Mouse (Mus musculus): ENCODE results near the gene Mettl13. TPM values are rescaled to one million over a fixed set of nuclear protein-coding genes. Genes with fewer than 3 reads are reported as not detected.
A peak's percentile ranks its signal among the peaks of the same experiment; 100 is the strongest.

Mettl13 gene
- polyA plus RNA-seq, 1 experiment from 2014 or later, result 15.7 TPM

GRCm38 (mm10) chr1:162570931-162571601 lies 22.7 kb upstream of the Mettl13 start:
- Histone ChIP-seq H3K9ac (ENCODE audit: low read depth, low read length) (peak overlapping the region; percentile 96), H3K4me2 (ENCODE audit: low read length) (peak overlapping the region; percentile 74), H3K27me3 (replicated peaks; ENCODE audit: control insufficient read depth, insufficient read depth, low read length) (no peaks in the 10 kb centered on the region), H3K9me3 (ENCODE audit: control insufficient read depth, low read length) (no peaks in the 10 kb centered on the region), H3K36me3 (ENCODE audit: control insufficient read depth, insufficient read depth, low read length) (peaks cover 10% of the 10 kb centered on the region), H3K27ac (ENCODE audit: low read depth, low read length) (peak overlapping the region; percentile 97), H3K4me1 (ENCODE audit: control insufficient read depth, insufficient read depth, low read depth, low read length) (peaks cover 8% of the 10 kb centered on the region), H3K4me3 (ENCODE audit: low read length) (peak overlapping the region; percentile 100)
- under 1% methylated on average over 45 of the region's 46 CpGs for WGBS
- peak; percentile 19 for ATAC-seq

- Histone ChIP-seq H3K9me3 (ENCODE audit: control insufficient read depth, low read length) (no peaks in the 10 kb centered on the region), H3K4me3 (ENCODE audit: low read length) (peak within 1 kb of the TSS; percentile 100), H3K36me3 (ENCODE audit: control insufficient read depth, insufficient read depth, low read length) (peaks cover 8% of the 10 kb centered on the region), H3K27ac (ENCODE audit: low read depth, low read length) (peak within 1 kb of the TSS; percentile 97), H3K4me2 (ENCODE audit: low read length) (peak within 1 kb of the TSS; percentile 74), H3K27me3 (replicated peaks; ENCODE audit: control insufficient read depth, insufficient read depth, low read length) (no peaks in the 10 kb centered on the region), H3K9ac (ENCODE audit: low read depth, low read length) (peak within 1 kb of the TSS; percentile 96), H3K4me1 (ENCODE audit: control insufficient read depth, insufficient read depth, low read depth, low read length) (peaks cover 8% of the 10 kb centered on the region)
- ATAC-seq, result peak; percentile 99
- WGBS, result 0% methylated on average over 35 of the region's 43 CpGs
Observed at GRCm38 (mm10) chr1:162570260-162570748, 22.0 kb upstream of the Mettl13 start, which contains the start of gene Vamp4. Gene Vamp4, plus strand, starts transcription at chr1:162570515.

GRCm38 (mm10) chr1:162567351-162567750 lies 19.0 kb upstream of the Mettl13 start:
- Histone ChIP-seq H3K27me3 (replicated peaks; ENCODE audit: control insufficient read depth, insufficient read depth, low read length) (no peaks in the 10 kb centered on the region), H3K4me1 (ENCODE audit: control insufficient read depth, insufficient read depth, low read depth, low read length) (peaks cover 8% of the 10 kb centered on the region), H3K9ac (ENCODE audit: low read depth, low read length) (no peak overlapping the region), H3K4me3 (ENCODE audit: low read length) (no peak overlapping the region), H3K36me3 (ENCODE audit: control insufficient read depth, insufficient read depth, low read length) (no peaks in the 10 kb centered on the region), H3K9me3 (ENCODE audit: control insufficient read depth, low read length) (no peaks in the 10 kb centered on the region), H3K4me2 (ENCODE audit: low read length) (no peak overlapping the region), H3K27ac (ENCODE audit: low read depth, low read length) (no peak overlapping the region)
- ATAC-seq, result no peak
- WGBS, result 56% methylated on average over 3 of the region's 3 CpGs

GRCm38 (mm10) chr1:162564992-162565391 lies 16.6 kb upstream of the Mettl13 start:
- Histone ChIP-seq H3K9me3 (ENCODE audit: control insufficient read depth, low read length) (no peaks in the 10 kb centered on the region), H3K27ac (ENCODE audit: low read depth, low read length) (no peak overlapping the region), H3K4me1 (ENCODE audit: control insufficient read depth, insufficient read depth, low read depth, low read length) (peaks cover 3% of the 10 kb centered on the region), H3K36me3 (ENCODE audit: control insufficient read depth, insufficient read depth, low read length) (no peaks in the 10 kb centered on the region), H3K4me2 (ENCODE audit: low read length) (no peak overlapping the region), H3K4me3 (ENCODE audit: low read length) (no peak overlapping the region), H3K9ac (ENCODE audit: low read depth, low read length) (no peak overlapping the region), H3K27me3 (replicated peaks; ENCODE audit: control insufficient read depth, insufficient read depth, low read length) (no peaks in the 10 kb centered on the region)
- ATAC-seq, result no peak
- WGBS, result 52% methylated on average over 3 of the region's 3 CpGs

- no peaks in the 10 kb centered on the region for H3K36me3 ChIP-seq (ENCODE audit: control insufficient read depth, insufficient read depth, low read length)
- no peak overlapping the region for H3K4me3 ChIP-seq (ENCODE audit: low read length)
- H3K4me1 ChIP-seq (ENCODE audit: control insufficient read depth, insufficient read depth, low read depth, low read length), result no peaks in the 10 kb centered on the region
- H3K27ac ChIP-seq (ENCODE audit: low read depth, low read length), result no peak overlapping the region
- no peaks in the 10 kb centered on the region for H3K27me3 ChIP-seq (replicated peaks; ENCODE audit: control insufficient read depth, insufficient read depth, low read length)
- H3K9me3 ChIP-seq (ENCODE audit: control insufficient read depth, low read length), result no peaks in the 10 kb centered on the region
- WGBS, result 87% methylated on average over 1 of the region's 1 CpGs
- no peak overlapping the region for H3K9ac ChIP-seq (ENCODE audit: low read depth, low read length)
- ATAC-seq, result no peak
- no peak overlapping the region for H3K4me2 ChIP-seq (ENCODE audit: low read length)
Observed at GRCm38 (mm10) chr1:162563236-162563635, 14.9 kb upstream of the Mettl13 start.

GRCm38 (mm10) chr1:162554193-162554592 lies 5.8 kb upstream of the Mettl13 start:
- H3K36me3 ChIP-seq (ENCODE audit: control insufficient read depth, insufficient read depth, low read length), result no peaks in the 10 kb centered on the region
- no peak overlapping the region for H3K27ac ChIP-seq (ENCODE audit: low read depth, low read length)
- no peaks in the 10 kb centered on the region for H3K9me3 ChIP-seq (ENCODE audit: control insufficient read depth, low read length)
- peaks cover under 1% of the 10 kb centered on the region for H3K4me1 ChIP-seq (ENCODE audit: control insufficient read depth, insufficient read depth, low read depth, low read length)
- ATAC-seq, result no peak
- no peak overlapping the region for H3K4me2 ChIP-seq (ENCODE audit: low read length)
- H3K27me3 ChIP-seq (replicated peaks; ENCODE audit: control insufficient read depth, insufficient read depth, low read length), result no peaks in the 10 kb centered on the region
- H3K4me3 ChIP-seq (ENCODE audit: low read length), result no peak overlapping the region
- 89% methylated on average over 3 of the region's 3 CpGs for WGBS
- H3K9ac ChIP-seq (ENCODE audit: low read depth, low read length), result no peak overlapping the region

- H3K36me3 ChIP-seq (ENCODE audit: control insufficient read depth, insufficient read depth, low read length), result no peaks in the 10 kb centered on the region
- peaks cover 4% of the 10 kb centered on the region for H3K4me1 ChIP-seq (ENCODE audit: control insufficient read depth, insufficient read depth, low read depth, low read length)
- H3K9ac ChIP-seq (ENCODE audit: low read depth, low read length), result no peak overlapping the region
- no peak overlapping the region for H3K4me3 ChIP-seq (ENCODE audit: low read length)
- ATAC-seq, result no peak
- H3K27me3 ChIP-seq (replicated peaks; ENCODE audit: control insufficient read depth, insufficient read depth, low read length), result no peaks in the 10 kb centered on the region
- no peaks in the 10 kb centered on the region for H3K9me3 ChIP-seq (ENCODE audit: control insufficient read depth, low read length)
- 93% methylated on average over 9 of the region's 9 CpGs for WGBS
- H3K4me2 ChIP-seq (ENCODE audit: low read length), result no peak overlapping the region
- H3K27ac ChIP-seq (ENCODE audit: low read depth, low read length), result no peak overlapping the region
Observed at GRCm38 (mm10) chr1:162552956-162553355, 4.6 kb upstream of the Mettl13 start.

- Histone ChIP-seq H3K4me1 (ENCODE audit: control insufficient read depth, insufficient read depth, low read depth, low read length) (peaks cover 17% of the 10 kb centered on the region), H3K4me3 (ENCODE audit: low read length) (no peak overlapping the region), H3K27me3 (replicated peaks; ENCODE audit: control insufficient read depth, insufficient read depth, low read length) (no peaks in the 10 kb centered on the region), H3K4me2 (ENCODE audit: low read length) (no peak overlapping the region), H3K9me3 (ENCODE audit: control insufficient read depth, low read length) (no peaks in the 10 kb centered on the region), H3K27ac (ENCODE audit: low read depth, low read length) (no peak overlapping the region), H3K9ac (ENCODE audit: low read depth, low read length) (no peak overlapping the region), H3K36me3 (ENCODE audit: control insufficient read depth, insufficient read depth, low read length) (peaks cover 12% of the 10 kb centered on the region)
- WGBS, result 83% methylated on average over 5 of the region's 5 CpGs
- no peak for ATAC-seq
Observed at GRCm38 (mm10) chr1:162549615-162550283, 1.4 kb upstream of the Mettl13 start.

GRCm38 (mm10) chr1:162548917-162549613 lies 714 bp upstream of the Mettl13 start:
- H3K27me3 ChIP-seq (replicated peaks; ENCODE audit: control insufficient read depth, insufficient read depth, low read length), result no peaks in the 10 kb centered on the region
- WGBS, result 66% methylated on average over 10 of the region's 10 CpGs
- peak overlapping the region; percentile 80 for H3K9ac ChIP-seq (ENCODE audit: low read depth, low read length)
- no peak for ATAC-seq
- H3K4me2 ChIP-seq (ENCODE audit: low read length), result peak overlapping the region; percentile 95
- H3K27ac ChIP-seq (ENCODE audit: low read depth, low read length), result peak overlapping the region; percentile 83
- peaks cover 17% of the 10 kb centered on the region for H3K4me1 ChIP-seq (ENCODE audit: control insufficient read depth, insufficient read depth, low read depth, low read length)
- H3K9me3 ChIP-seq (ENCODE audit: control insufficient read depth, low read length), result no peaks in the 10 kb centered on the region
- peaks cover 13% of the 10 kb centered on the region for H3K36me3 ChIP-seq (ENCODE audit: control insufficient read depth, insufficient read depth, low read length)
- H3K4me3 ChIP-seq (ENCODE audit: low read length), result peak overlapping the region; percentile 84
